Mouse (Mus musculus) right cerebral cortex, postnatal 14 days (tissue): ENCODE results near the gene Aspn.
"Not testable (repeated sequence)": the region's sequence is repeated elsewhere in the genome, so short reads cannot be mapped to it uniquely, and the experiment has no call there.

Source experiments
- DNase-seq: peaks from one replicate; pipeline ENCODE4 v3.0.0; 2022

Aspn gene

GRCm38 (mm10) chr13:49586062-49586461 is 41.8 kb downstream of the Aspn start:
- DNase-seq, result no peak

- not testable (repeated sequence) for DNase-seq
These were observed 58.3 kb downstream of the Aspn start for GRCm38 (mm10) chr13:49602541-49602940.

- no peak for DNase-seq
These were observed 59.4 kb downstream of the Aspn start for GRCm38 (mm10) chr13:49603603-49604002.

- no peak for DNase-seq
These were observed 63.5 kb downstream of the Aspn start, which contains the start of gene Ogn for GRCm38 (mm10) chr13:49607714-49608113. Ogn (plus strand) TSS chr13:49608046.

- no peak for DNase-seq
These were observed 64.5 kb downstream of the Aspn start for GRCm38 (mm10) chr13:49608589-49609322.

DNA sequence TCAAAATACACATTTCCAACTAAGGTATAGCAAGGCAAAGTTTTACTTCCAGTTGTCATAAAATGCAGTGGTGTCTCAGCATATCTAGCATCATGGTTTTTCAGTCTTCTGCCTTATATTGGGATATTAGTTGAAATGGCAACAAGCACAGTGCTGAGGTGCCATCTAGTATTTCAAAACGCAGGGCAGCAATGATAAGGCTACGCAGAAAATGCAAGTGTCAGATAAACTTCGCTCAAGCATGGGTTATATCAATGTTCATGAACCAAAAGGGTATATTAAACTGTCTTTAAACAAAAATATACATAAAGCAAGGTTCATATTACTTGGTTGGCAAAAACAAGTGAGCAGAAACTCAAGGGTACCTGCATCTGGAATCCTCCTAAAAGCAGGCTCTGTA is 72.8 kb downstream of the Aspn start:
- no peak for DNase-seq
